Mouse (Mus musculus): Measurements from ENCODE around the gene Stmnd1. TPM values are rescaled to one million over a fixed set of nuclear protein-coding genes. Genes with fewer than 3 reads are reported as not detected.

The Stmnd1 gene
- polyA plus RNA-seq, 1 experiment from 2014 or later = 0.33 TPM

- H3K9ac ChIP-seq = no peak overlapping the region
- H3K4me3 ChIP-seq = no peak overlapping the region
- no peak overlapping the region for H3K4me2 ChIP-seq
- ATAC-seq (ENCODE audit: insufficient number of reproducible peaks, low FRiP score) = no peak
- WGBS = 74% methylated on average over 7 of the region's 7 CpGs
- H3K4me1 ChIP-seq (replicated peaks) = peaks cover 3% of the 10 kb centered on the region; the same call in 1 of the 2 replicates
- H3K27me3 ChIP-seq (replicated peaks) = no peaks in the 10 kb centered on the region
- no peak overlapping the region for H3K27ac ChIP-seq (ENCODE audit: poor library complexity, severe bottlenecking)
- no peaks in the 10 kb centered on the region for H3K9me3 ChIP-seq (replicated peaks)
- no peaks in the 10 kb centered on the region for H3K36me3 ChIP-seq
Observed at GRCm38 (mm10) chr13:46343226-46343625, 69.7 kb downstream of the Stmnd1 start.

- H3K4me1 ChIP-seq (replicated peaks) = no peaks in the 10 kb centered on the region; the same call in 1 of the 2 replicates
- H3K27ac ChIP-seq (ENCODE audit: poor library complexity, severe bottlenecking) = no peak overlapping the region
- no peak for ATAC-seq (ENCODE audit: insufficient number of reproducible peaks, low FRiP score)
- 72% methylated on average over 10 of the region's 10 CpGs for WGBS
- H3K9ac ChIP-seq = no peak overlapping the region
- no peak overlapping the region for H3K4me2 ChIP-seq
- no peaks in the 10 kb centered on the region for H3K27me3 ChIP-seq (replicated peaks)
- no peaks in the 10 kb centered on the region for H3K36me3 ChIP-seq
- no peak overlapping the region for H3K4me3 ChIP-seq
- no peaks in the 10 kb centered on the region for H3K9me3 ChIP-seq (replicated peaks)
Observed at GRCm38 (mm10) chr13:46346830-46347512, 73.5 kb downstream of the Stmnd1 start.

GRCm38 (mm10) chr13:46349664-46350063, 76.1 kb downstream of the Stmnd1 start:
- WGBS = 94% methylated on average over 3 of the region's 3 CpGs
- H3K4me2 ChIP-seq = no peak overlapping the region
- H3K9me3 ChIP-seq (replicated peaks) = no peaks in the 10 kb centered on the region
- H3K27me3 ChIP-seq (replicated peaks) = no peaks in the 10 kb centered on the region
- H3K9ac ChIP-seq = no peak overlapping the region
- no peaks in the 10 kb centered on the region; the same call in 1 of the 2 replicates for H3K4me1 ChIP-seq (replicated peaks)
- H3K4me3 ChIP-seq = no peak overlapping the region
- H3K27ac ChIP-seq (ENCODE audit: poor library complexity, severe bottlenecking) = no peak overlapping the region
- no peak for ATAC-seq (ENCODE audit: insufficient number of reproducible peaks, low FRiP score)
- no peaks in the 10 kb centered on the region for H3K36me3 ChIP-seq

Other genes with a start within 250 kb of the Stmnd1 start
- gene Rbm24, start 144.7 kb downstream of the Stmnd1 start, polyA plus RNA-seq (2016; fragmentation: Nextera tagmentation; extraction: Ambion mirVana) = 73.3 and 73.4 TPM in 2 replicates
- gene Cap2, start 228.1 kb downstream of the Stmnd1 start, polyA plus RNA-seq (2016; fragmentation: Nextera tagmentation; extraction: Ambion mirVana) = 175 and 177 TPM in 2 replicates